Mouse (Mus musculus) thymus, postnatal 0 days (tissue): ENCODE measurements around the gene Gse1. TPM values are rescaled to one million over a fixed set of nuclear protein-coding genes. Genes with fewer than 3 reads are reported as not detected.

ENCODE experiments used
- microRNA-seq: library from miRNA; unstranded; fragments of <30 nt; microRNA quantifications from one replicate; pipeline ENCODE4, GENCODE M21; 2016; ENCODE audit warnings: borderline number of aligned reads
- polyA plus RNA-seq: library from polyadenylated mRNA; unstranded; fragments of >200 nt; fragmentation: Nextera tagmentation; extraction: Ambion mirVana; gene quantifications from 2 replicates; pipeline ENCODE4 v1.2.1, GENCODE M21; 2015

Gse1 gene
- polyA plus RNA-seq, 1 experiment from 2014 or later: 35.9 TPM

Small RNA genes lying within 50 kb of the gene (microRNA-seq; reads per million reads assigned to microRNA genes)
- gene Gm22715 (not detected), gene Mir7687 (3.7 reads per million)

Other genes with a start within 250 kb of the Gse1 start
- gene Crispld2, start 236.0 kb upstream of the Gse1 start, polyA plus RNA-seq: 2.4 TPM in 2 replicates
- 30.6 and 35.9 TPM in 2 replicates for gene Zdhhc7, start 127.0 kb upstream of the Gse1 start, polyA plus RNA-seq
- 2.0 and 2.3 TPM in 2 replicates for gene 6430548M08Rik, start 114.3 kb upstream of the Gse1 start, polyA plus RNA-seq
- 0.21 and 0.34 TPM in 2 replicates for gene Fam92b, start 51.0 kb upstream of the Gse1 start, polyA plus RNA-seq